Mouse (Mus musculus) adrenal gland, adult 18-20 months (tissue): ENCODE measurements around the gene Sgk1. TPM values are rescaled to one million over a fixed set of nuclear protein-coding genes. Genes with fewer than 3 reads are reported as not detected.

ENCODE experiments used
- DNase-seq, 2 experiments: peaks; one replicate each; pipeline ENCODE4 v3.0.0; 2021 to 2022; ENCODE audit warnings: low spot score in 2 of 2
- long read RNA-seq, 2 experiments: library from polyadenylated mRNA; stranded (forward); transcript quantifications; one replicate each; pipeline ENCODE4 v2.0.0; 2021
- total RNA-seq, 2 experiments: library from RNA; stranded (reverse); gene quantifications; 1 replicate in 1 of 2; 2 replicates in 1 of 2; pipeline ENCODE4 v1.2.3; 2021

Sgk1 gene
- 100 to 1,000 TPM; 151 to 162 TPM for total RNA-seq
- long read RNA-seq, experiment 1, transcript Sgk1-202 (12 exons, 2,576 nt): minor isoform, 19 of 107 reads
- long read RNA-seq, experiment 1, transcript Sgk1-213 (12 exons, 2,602 nt): minor isoform, 37 of 107 reads
- long read RNA-seq, experiment 1, transcript Sgk1-201 (12 exons, 2,456 nt): major isoform, 39 of 107 reads
- long read RNA-seq, experiment 1, partial matches to known transcripts: 1 of 107 reads
- long read RNA-seq, experiment 1, other reads (novel, unspliced or antisense): 10 of 107 reads
- long read RNA-seq, experiment 2, transcript Sgk1-201 (12 exons, 2,456 nt): minor isoform, 36 of 187 reads
- long read RNA-seq, experiment 2, transcript Sgk1-202 (12 exons, 2,576 nt): minor isoform, 30 of 187 reads
- long read RNA-seq, experiment 2, transcript Sgk1-213 (12 exons, 2,602 nt): major isoform, 89 of 187 reads
- long read RNA-seq, experiment 2, partial matches to known transcripts: 24 of 187 reads
- long read RNA-seq, experiment 2, other reads (novel, unspliced or antisense): 7 of 187 reads

DNA sequence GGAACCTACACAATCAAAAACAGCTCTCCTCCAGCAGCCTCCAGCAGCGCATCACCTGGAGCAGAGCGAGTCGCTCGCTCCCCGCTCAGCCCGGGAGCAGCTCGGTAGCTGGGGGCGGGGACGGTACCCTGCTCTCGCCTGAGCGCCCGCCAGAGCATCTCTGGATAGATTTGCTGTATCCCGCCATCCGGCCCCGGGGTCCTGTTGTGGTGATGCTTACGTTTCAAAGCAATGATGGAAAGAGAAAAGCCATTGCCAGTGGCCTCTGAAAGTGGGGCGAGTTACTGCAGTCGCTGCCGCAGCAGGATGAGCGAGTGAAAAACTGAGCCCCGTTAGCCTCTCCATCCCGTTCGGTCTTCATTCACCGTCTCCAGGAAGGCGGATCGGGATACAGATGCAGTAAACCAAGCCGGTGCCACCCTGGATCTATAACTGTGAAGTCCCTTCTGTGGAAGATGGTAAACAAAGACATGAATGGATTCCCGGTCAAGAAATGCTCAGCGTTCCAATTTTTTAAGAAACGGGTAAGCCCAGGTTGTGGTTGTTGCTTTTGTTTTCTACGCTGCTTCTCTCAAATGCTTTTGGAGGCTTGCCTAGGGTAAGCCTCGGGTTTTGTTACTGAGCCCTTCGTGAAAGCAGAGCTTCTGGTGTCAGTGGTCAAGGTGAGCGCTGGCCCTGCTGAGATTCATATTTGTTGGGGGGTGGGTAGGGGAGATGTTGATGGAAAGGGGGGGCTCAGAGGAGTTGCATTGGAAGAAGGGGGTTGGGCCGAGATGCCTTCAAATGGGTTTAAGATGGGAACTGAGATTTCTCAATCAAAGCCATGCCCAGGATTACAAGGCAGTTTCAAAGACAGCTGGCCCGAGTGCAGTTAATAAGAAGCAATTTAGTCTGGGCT, at the start of gene Sgk1:
Gene Sgk1 (plus strand): TSS at position 1 of the 898 bp plus-strand sequence.
- DNase-seq: peak; percentile 8 to 27

GRCm38 (mm10) chr10:21832282-21832681, 49.7 kb upstream of the Sgk1 start:
- DNase-seq: no peak

DNA sequence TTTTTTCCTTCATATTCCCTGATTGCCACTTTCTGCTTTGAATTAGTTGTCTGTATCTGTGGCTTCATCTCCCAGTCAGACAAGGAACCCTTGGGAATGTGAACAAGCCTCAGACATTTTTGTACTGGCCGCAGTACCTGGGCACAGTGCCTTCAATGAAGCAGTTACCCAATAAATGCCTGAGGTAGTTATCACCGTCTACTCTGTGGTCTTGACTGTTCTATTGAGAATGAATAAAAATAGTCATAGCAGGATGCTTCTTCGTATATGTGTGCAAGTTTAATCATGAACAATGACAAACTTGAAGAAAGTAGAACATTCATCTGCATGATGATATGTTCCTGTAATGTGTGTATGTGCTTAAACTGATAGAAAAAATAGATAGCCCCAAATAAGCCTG, 48.2 kb upstream of the Sgk1 start:
- no peak for DNase-seq

DNA sequence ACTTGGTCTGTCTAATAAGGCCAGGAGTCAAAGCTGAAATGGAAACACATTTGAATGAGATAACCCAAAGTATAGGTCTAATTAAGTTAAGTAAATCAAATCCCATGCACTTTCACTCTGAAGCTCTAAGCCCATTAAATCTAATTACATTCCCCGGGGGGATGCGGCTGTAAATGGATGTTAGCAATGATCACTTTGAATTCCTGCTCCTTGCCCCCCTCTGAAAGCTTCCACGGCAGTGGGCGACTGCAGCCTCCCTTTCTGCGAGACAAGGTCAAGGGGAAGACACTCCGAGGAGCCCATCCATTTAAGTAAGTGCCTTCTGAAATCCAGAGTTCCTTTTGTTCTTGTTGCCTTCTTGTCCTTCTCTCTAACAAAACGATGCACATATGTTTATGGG, 46.9 kb upstream of the Sgk1 start:
- DNase-seq: no peak

GRCm38 (mm10) chr10:21839248-21840155, 42.5 kb upstream of the Sgk1 start:
- DNase-seq: no peak

DNA sequence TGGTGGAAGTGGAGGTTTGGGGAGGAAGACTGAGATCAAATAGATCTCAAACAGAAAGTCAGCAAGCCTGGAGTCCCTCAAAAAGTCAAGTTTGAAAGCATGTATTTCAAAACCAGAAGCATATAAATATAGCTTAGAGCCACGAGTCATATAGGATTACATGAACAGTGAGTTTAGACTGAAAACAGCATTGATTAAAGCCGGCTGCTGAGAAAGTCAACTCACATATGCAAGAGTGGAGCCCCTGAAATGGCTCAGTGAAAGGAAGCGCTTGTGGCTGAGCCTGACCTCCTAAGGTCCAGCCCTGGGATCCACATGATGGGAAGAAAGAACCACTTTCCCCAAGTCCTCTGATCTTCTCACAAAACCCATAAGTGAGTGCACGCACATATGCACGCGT, 38.7 kb upstream of the Sgk1 start:
- DNase-seq: no peak

GRCm38 (mm10) chr10:21843861-21844260, 38.1 kb upstream of the Sgk1 start:
- no peak for DNase-seq

GRCm38 (mm10) chr10:21844391-21844790, 37.6 kb upstream of the Sgk1 start:
- no peak for DNase-seq

- DNase-seq: no peak
Observed at GRCm38 (mm10) chr10:21845601-21846282, 36.2 kb upstream of the Sgk1 start.

- DNase-seq: no peak
Observed at GRCm38 (mm10) chr10:21846366-21846765, 35.6 kb upstream of the Sgk1 start.

- peak in 1 of 2 experiments; percentile 21 for DNase-seq
Observed at GRCm38 (mm10) chr10:21847026-21847820, 34.8 kb upstream of the Sgk1 start.

DNA sequence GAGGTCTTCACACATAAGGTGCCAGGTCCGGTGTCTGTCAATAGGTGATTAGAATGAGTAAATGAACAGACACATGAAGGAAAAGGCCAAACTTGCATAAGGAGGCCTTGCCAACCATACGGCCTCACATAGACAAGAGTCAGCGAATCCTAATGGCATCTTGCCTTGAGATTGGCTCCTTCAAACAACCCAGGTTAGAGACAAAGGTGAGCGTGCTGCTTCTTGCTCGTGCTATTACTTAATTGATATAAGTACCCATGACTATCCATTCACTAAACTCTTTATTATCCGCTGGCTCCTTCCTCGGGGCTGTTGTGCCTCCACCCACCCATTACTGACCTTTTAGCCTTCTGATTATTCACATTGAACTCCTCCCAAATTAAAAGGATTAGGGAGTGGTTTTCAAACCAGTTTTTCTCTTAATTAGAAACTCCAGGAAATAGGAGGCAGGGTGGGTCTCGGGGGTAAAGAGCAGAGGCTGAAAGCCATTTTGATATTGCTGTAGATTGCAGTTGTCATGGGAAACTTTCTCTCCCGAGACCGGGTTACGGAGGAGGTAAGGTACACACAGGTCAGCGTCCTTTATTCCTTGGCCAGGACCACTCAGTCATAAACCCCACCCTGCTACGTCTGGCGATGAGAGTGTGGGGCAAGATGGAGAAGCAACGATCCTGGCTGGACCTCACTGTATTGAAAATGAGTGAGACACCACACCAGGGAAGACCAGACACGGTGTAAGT, 33.9 kb upstream of the Sgk1 start:
- no peak for DNase-seq

GRCm38 (mm10) chr10:21849251-21849650, 32.7 kb upstream of the Sgk1 start:
- DNase-seq: no peak

GRCm38 (mm10) chr10:21850330-21850729, 31.7 kb upstream of the Sgk1 start:
- no peak for DNase-seq

DNA sequence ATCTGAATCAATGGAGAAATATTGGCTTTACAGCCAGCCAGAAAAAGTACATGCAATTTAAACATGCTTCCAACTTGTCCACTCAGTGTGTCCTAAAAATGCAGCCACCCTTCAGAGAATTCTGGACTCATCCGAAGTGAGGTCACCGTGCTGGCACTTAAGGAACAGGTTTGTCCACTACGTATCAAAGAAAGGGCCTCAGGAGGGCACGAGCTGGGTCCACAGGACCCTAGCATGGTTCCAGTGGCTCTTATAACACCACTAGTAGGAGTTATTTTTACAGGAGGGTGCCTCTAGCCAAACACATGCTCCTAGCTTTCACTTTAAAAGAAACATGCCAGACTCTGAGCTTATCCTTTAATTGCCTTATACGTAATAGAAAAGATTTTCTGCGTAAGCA, 28.9 kb upstream of the Sgk1 start:
- DNase-seq: no peak

DNA sequence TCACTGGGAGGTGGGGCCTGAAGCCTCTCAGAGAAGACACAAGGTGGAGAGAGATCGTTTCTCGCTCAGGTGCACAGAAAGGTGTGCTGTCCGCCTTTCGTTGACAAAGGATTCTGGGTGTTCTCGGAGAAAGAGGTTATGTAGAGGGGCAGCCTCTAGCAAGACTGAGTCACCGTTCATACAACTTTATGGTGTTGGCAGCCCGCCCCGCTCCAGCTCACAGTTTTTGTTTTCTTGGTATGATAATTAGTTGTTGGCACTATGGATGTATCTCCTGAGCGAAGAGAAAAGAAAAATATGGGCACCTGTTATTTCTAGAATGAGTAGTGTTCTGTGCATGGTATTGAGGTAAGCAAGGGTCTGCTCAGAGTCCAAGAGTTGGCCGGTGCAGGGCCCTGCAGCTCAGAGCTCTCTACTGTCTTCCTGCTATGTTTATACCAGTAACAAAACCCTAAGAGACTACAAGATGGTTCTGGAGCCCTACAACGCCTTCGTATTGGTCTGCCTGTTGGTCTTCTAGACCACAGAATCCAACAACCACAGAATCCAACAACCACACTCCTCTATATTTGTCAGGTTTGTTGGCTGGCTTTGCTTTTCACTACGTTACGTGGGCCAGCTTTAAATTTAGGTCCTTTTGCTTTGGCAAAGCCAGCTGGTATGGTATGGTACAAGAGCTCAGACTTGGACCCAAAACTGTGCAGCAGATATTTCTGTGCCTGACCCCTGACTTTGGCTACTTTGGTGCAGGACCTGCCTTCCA, 28.2 kb upstream of the Sgk1 start:
- DNase-seq: no peak

GRCm38 (mm10) chr10:21855338-21855737, 26.6 kb upstream of the Sgk1 start:
- no peak for DNase-seq

DNA sequence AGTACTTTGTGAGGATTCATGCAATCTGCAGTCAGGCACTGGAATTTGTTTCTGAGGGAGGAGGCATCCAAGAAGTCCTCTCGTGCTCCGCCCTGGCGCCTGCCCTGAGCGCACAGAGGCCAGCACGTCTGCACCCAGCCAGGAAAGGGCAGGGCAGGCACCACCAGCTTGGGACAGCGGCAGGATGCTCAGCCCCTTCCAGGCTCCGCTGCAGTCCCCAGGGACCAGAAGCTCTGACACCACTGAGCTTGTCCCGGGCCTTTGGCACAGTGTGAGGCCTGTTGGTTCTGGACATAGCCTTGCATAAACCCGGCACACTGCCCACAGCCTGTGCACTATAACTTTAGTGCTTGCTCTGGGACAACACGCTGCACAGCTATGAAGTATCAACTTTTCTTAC, 24.3 kb upstream of the Sgk1 start:
- DNase-seq: peak in 1 of 2 experiments; percentile 60
